Mouse (Mus musculus) limb, embryonic 10.5 days (tissue): ENCODE results near the gene Olfr921. TPM values are rescaled to one million over a fixed set of nuclear protein-coding genes. Genes with fewer than 3 reads are reported as not detected.

Experiments
- polyA plus RNA-seq: library from polyadenylated mRNA; unstranded; fragments of >200 nt; fragmentation: Nextera tagmentation; extraction: Ambion mirVana; gene quantifications from 2 replicates; pipeline ENCODE4 v1.2.1, GENCODE M21; 2016

The Olfr921 gene
- polyA plus RNA-seq, 1 experiment from 2014 or later, result not detected

Other genes with a start within 250 kb of the Olfr921 start
- not detected in 2 replicates for gene Olfr910, start 235.2 kb upstream of the Olfr921 start, polyA plus RNA-seq
- gene Olfr912, start 192.9 kb upstream of the Olfr921 start, polyA plus RNA-seq, result not detected in 2 replicates
- gene Olfr913, start 180.3 kb upstream of the Olfr921 start, polyA plus RNA-seq, result not detected in 2 replicates
- not detected in 2 replicates for gene Olfr914, start 168.0 kb upstream of the Olfr921 start, polyA plus RNA-seq
- gene Olfr916, start 113.2 kb upstream of the Olfr921 start, polyA plus RNA-seq, result not detected in 2 replicates
- not detected in 2 replicates for gene Olfr917, start 107.2 kb upstream of the Olfr921 start, polyA plus RNA-seq
- gene Olfr918, start 98.5 kb upstream of the Olfr921 start, polyA plus RNA-seq, result not detected in 2 replicates
- not detected in 2 replicates for gene Olfr919, start 69.4 kb upstream of the Olfr921 start, polyA plus RNA-seq
- 4.8 and 7.8 TPM in 2 replicates for gene Vwa5a, start 54.8 kb upstream of the Olfr921 start, polyA plus RNA-seq
- gene Olfr920, start 20.8 kb upstream of the Olfr921 start, polyA plus RNA-seq, result 0.04 TPM in 1 of 2 replicates, not detected in the other
- gene Olfr922, start 41.5 kb downstream of the Olfr921 start, polyA plus RNA-seq, result not detected in 2 replicates
- not detected in 2 replicates for gene Olfr923, start 53.5 kb downstream of the Olfr921 start, polyA plus RNA-seq
- gene Olfr924, start 71.4 kb downstream of the Olfr921 start, polyA plus RNA-seq, result not detected in 2 replicates
- not detected in 2 replicates for gene Olfr26, start 82.0 kb downstream of the Olfr921 start, polyA plus RNA-seq
- not detected in 2 replicates for gene Olfr926, start 104.1 kb downstream of the Olfr921 start, polyA plus RNA-seq
- not detected in 2 replicates for gene Olfr930, start 156.7 kb downstream of the Olfr921 start, polyA plus RNA-seq
- gene Olfr933, start 199.2 kb downstream of the Olfr921 start, polyA plus RNA-seq, result not detected in 2 replicates
- gene Olfr934, start 215.2 kb downstream of the Olfr921 start, polyA plus RNA-seq, result not detected in 2 replicates
- gene Olfr935, start 226.6 kb downstream of the Olfr921 start, polyA plus RNA-seq, result not detected in 2 replicates